Mouse (Mus musculus): ENCODE data around the gene Dhcr7. TPM values are rescaled to one million over a fixed set of nuclear protein-coding genes. Genes with fewer than 3 reads are reported as not detected.

The Dhcr7 gene
- polyA plus RNA-seq (2011; ENCODE audit: insufficient read depth, insufficient read length, low replicate concordance, missing spikeins) = 7.4 and 8.5 TPM in 2 replicates

- Histone ChIP-seq H3K4me3 (replicated peaks; ENCODE audit: control insufficient read depth, low read depth, low read length) (peak within 1 kb of the TSS; percentile 83), H3K27ac (ENCODE audit: control insufficient read depth, insufficient read depth, low read depth, low read length, poor library complexity) (peak within 1 kb of the TSS; percentile 44), H3K4me1 (ENCODE audit: control insufficient read depth, insufficient read depth, low read length) (no peaks in the 10 kb centered on the region; the same call in 1 of the 2 replicates)
- under 1% methylated on average over 38 of the region's 40 CpGs for WGBS
- TF ChIP-seq POLR2A (IDR thresholded peaks at IDR 0.05; ENCODE audit: borderline replicate concordance, control insufficient read depth, low read depth, low read length) (peak; percentile 46; the same call in 1 of the 2 replicates), CTCF (IDR thresholded peaks at IDR 0.05; ENCODE audit: control insufficient read depth, insufficient read depth, low read length) (no peak)
Observed at GRCm38 (mm10) chr7:143822375-143823265, at the start of gene Dhcr7, which contains the start of gene Nadsyn1. Gene Dhcr7 (plus strand): TSS chr7:143823145. Gene Nadsyn1 (minus strand): TSS chr7:143822849.

GRCm38 (mm10) chr7:143776137-143776536 is 46.8 kb upstream of the Dhcr7 start:
- TF ChIP-seq POLR2A (IDR thresholded peaks at IDR 0.05; ENCODE audit: borderline replicate concordance, control insufficient read depth, low read depth, low read length) (no peak), CTCF (IDR thresholded peaks at IDR 0.05; ENCODE audit: control insufficient read depth, insufficient read depth, low read length) (no peak)
- H3K4me3 ChIP-seq (replicated peaks; ENCODE audit: control insufficient read depth, low read depth, low read length) = no peak overlapping the region
- WGBS = 68% methylated on average over 3 of the region's 3 CpGs
- H3K27ac ChIP-seq (ENCODE audit: control insufficient read depth, insufficient read depth, low read depth, low read length, poor library complexity) = no peak overlapping the region
- H3K4me1 ChIP-seq (ENCODE audit: control insufficient read depth, insufficient read depth, low read length) = no peaks in the 10 kb centered on the region

GRCm38 (mm10) chr7:143777375-143777774 is 45.6 kb upstream of the Dhcr7 start:
- TF ChIP-seq POLR2A (IDR thresholded peaks at IDR 0.05; ENCODE audit: borderline replicate concordance, control insufficient read depth, low read depth, low read length) = no peak
- TF ChIP-seq CTCF (IDR thresholded peaks at IDR 0.05; ENCODE audit: control insufficient read depth, insufficient read depth, low read length) = no peak
- H3K27ac ChIP-seq (ENCODE audit: control insufficient read depth, insufficient read depth, low read depth, low read length, poor library complexity) = no peak overlapping the region
- WGBS = 41% methylated on average over 2 of the region's 2 CpGs
- no peak overlapping the region for H3K4me3 ChIP-seq (replicated peaks; ENCODE audit: control insufficient read depth, low read depth, low read length)
- no peaks in the 10 kb centered on the region for H3K4me1 ChIP-seq (ENCODE audit: control insufficient read depth, insufficient read depth, low read length)

GRCm38 (mm10) chr7:143783378-143783995 is 39.5 kb upstream of the Dhcr7 start:
- 21% methylated on average over 6 of the region's 6 CpGs for WGBS
- Histone ChIP-seq H3K27ac (ENCODE audit: control insufficient read depth, insufficient read depth, low read depth, low read length, poor library complexity) (no peak overlapping the region; the same call in 1 of the 2 replicates), H3K4me3 (replicated peaks; ENCODE audit: control insufficient read depth, low read depth, low read length) (peak overlapping the region; percentile 65), H3K4me1 (ENCODE audit: control insufficient read depth, insufficient read depth, low read length) (peaks cover 3% of the 10 kb centered on the region; the same call in 1 of the 2 replicates)
- TF ChIP-seq POLR2A (IDR thresholded peaks at IDR 0.05; ENCODE audit: borderline replicate concordance, control insufficient read depth, low read depth, low read length) (no peak), CTCF (IDR thresholded peaks at IDR 0.05; ENCODE audit: control insufficient read depth, insufficient read depth, low read length) (no peak)

GRCm38 (mm10) chr7:143783996-143784829 is 38.7 kb upstream of the Dhcr7 start, which contains the start of gene Mrgpre:
Gene Mrgpre (minus strand): TSS chr7:143784500.
- WGBS = 8% methylated on average over 21 of the region's 21 CpGs
- peak within 1 kb of the TSS; percentile 71 for H3K27ac ChIP-seq (ENCODE audit: control insufficient read depth, insufficient read depth, low read depth, low read length, poor library complexity)
- H3K4me1 ChIP-seq (ENCODE audit: control insufficient read depth, insufficient read depth, low read length) = peaks cover 3% of the 10 kb centered on the region; the same call in 1 of the 2 replicates
- peak within 1 kb of the TSS; percentile 65 for H3K4me3 ChIP-seq (replicated peaks; ENCODE audit: control insufficient read depth, low read depth, low read length)
- TF ChIP-seq POLR2A (IDR thresholded peaks at IDR 0.05; ENCODE audit: borderline replicate concordance, control insufficient read depth, low read depth, low read length) (peak; percentile 35; the same call in 1 of the 2 replicates), CTCF (IDR thresholded peaks at IDR 0.05; ENCODE audit: control insufficient read depth, insufficient read depth, low read length) (no peak)

- 85% methylated on average over 6 of the region's 6 CpGs for WGBS
- no peak overlapping the region for H3K27ac ChIP-seq (ENCODE audit: control insufficient read depth, insufficient read depth, low read depth, low read length, poor library complexity)
- no peak for TF ChIP-seq CTCF (IDR thresholded peaks at IDR 0.05; ENCODE audit: control insufficient read depth, insufficient read depth, low read length)
- no peak for TF ChIP-seq POLR2A (IDR thresholded peaks at IDR 0.05; ENCODE audit: borderline replicate concordance, control insufficient read depth, low read depth, low read length)
- H3K4me1 ChIP-seq (ENCODE audit: control insufficient read depth, insufficient read depth, low read length) = no peaks in the 10 kb centered on the region
- no peak overlapping the region for H3K4me3 ChIP-seq (replicated peaks; ENCODE audit: control insufficient read depth, low read depth, low read length)
Observed at GRCm38 (mm10) chr7:143792336-143792985, 30.5 kb upstream of the Dhcr7 start.

- TF ChIP-seq CTCF (IDR thresholded peaks at IDR 0.05; ENCODE audit: control insufficient read depth, insufficient read depth, low read length) (peak; percentile 70), POLR2A (IDR thresholded peaks at IDR 0.05; ENCODE audit: borderline replicate concordance, control insufficient read depth, low read depth, low read length) (no peak)
- WGBS = 37% methylated on average over 4 of the region's 4 CpGs
- Histone ChIP-seq H3K4me1 (ENCODE audit: control insufficient read depth, insufficient read depth, low read length) (no peaks in the 10 kb centered on the region), H3K27ac (ENCODE audit: control insufficient read depth, insufficient read depth, low read depth, low read length, poor library complexity) (no peak overlapping the region), H3K4me3 (replicated peaks; ENCODE audit: control insufficient read depth, low read depth, low read length) (no peak overlapping the region)
Observed at GRCm38 (mm10) chr7:143793121-143793520, 29.8 kb upstream of the Dhcr7 start.
